Mouse (Mus musculus) gastrocnemius, postnatal 36 days (tissue): ENCODE results near the gene Dnah17. TPM values are rescaled to one million over a fixed set of nuclear protein-coding genes. Genes with fewer than 3 reads are reported as not detected.

Experiments
- DNase-seq, 2 experiments: peaks; one replicate each; pipeline ENCODE4 v3.0.0; 2022
- intact Hi-C: fragments of 180-260 bp; cut with DNase I; formaldehyde crosslinking; loops from one replicate; pipeline ENCODE4 v1.15.1; 2025
- total RNA-seq, 2 experiments: library from RNA; stranded (reverse); gene quantifications; 2 replicates each; pipeline ENCODE4 v1.2.3; 2021

Dnah17 gene
- total RNA-seq, 2 experiments from 2014 or later: 0.10 to 0.22 TPM

DNA sequence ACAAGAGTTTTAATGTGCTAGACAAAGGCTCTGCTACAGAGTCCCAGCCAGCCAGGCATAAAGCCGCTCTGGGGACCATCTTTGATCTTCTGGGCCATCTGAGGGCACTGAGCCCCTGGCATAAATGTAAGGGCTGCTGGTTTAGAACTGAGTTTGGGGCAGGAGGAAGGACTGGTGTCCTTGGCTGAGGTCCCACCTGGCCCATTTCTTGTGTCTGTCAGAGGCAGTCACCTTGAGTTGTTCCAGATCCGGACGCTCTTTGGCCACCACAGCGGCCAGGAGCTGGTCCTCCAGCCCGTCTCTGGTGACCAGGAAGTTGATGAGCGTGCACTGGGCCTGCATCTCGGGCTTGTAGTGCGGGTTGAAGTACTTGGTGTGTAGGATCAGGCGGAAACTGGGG lies 87.6 kb downstream of the Dnah17 start:
- no peak for DNase-seq
- intact Hi-C loops: no loop called here

DNA sequence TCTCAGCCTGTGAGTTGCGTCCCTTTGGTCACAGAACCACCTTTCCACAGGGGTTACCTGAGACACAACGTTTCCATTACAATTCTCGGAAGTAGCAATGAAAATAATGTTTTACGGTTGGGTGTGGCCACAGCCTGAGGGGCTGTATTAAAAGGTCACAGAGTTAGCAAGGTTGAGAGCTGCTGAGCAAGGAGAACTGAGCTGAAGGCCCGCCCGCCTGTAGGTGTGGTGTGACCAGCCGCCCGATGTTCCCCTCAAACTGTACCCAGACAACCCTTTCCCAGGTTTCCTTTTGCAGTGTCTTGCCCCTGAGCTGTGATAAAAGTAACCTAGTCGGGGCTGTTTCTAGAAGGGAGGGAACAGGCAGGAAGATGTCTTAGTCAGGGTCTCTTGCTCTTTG lies 95.4 kb downstream of the Dnah17 start:
- no peak for DNase-seq
- intact Hi-C loops: no loop called here

DNA sequence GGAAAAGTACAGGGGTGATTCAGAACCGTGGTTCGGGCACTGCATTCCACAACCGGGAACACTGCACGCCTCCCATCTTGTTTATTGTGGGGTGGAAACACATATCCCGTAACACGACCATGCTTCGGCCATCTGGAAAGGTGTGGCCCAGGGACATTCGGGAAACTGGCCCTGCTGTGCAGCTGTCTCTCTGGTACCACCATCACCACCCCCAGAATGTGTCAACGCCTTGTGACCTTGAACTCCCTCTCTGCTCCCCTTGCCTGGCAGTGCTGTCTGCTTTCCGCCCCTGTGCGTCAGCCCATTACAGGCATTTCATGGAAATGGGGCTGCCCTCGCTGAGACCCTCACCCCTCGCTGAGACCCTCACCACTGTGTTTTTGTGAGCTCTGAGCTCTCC lies 96.0 kb downstream of the Dnah17 start:
- intact Hi-C loops: no loop called here
- no peak for DNase-seq

DNA sequence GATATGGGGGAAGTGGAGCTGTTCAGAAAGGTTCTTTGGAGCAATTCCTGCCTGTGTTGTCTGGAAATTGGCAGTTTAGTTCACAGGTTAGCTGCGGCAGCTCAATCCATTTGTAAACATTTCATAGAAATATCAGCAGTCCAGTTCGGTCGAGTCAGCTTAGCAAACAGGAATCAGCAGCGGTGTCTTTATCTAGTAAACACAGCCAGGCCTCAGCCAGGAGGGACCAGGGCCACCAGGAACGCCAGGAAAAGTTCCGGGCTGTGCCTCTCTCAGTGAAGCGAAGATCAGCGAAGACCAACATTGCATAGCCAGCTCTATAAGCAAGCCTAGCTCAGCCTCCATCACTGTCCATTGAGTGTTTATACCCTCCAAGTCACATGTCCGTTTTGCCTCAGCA lies 99.3 kb downstream of the Dnah17 start:
- no peak for DNase-seq
- intact Hi-C loops: no loop called here

DNA sequence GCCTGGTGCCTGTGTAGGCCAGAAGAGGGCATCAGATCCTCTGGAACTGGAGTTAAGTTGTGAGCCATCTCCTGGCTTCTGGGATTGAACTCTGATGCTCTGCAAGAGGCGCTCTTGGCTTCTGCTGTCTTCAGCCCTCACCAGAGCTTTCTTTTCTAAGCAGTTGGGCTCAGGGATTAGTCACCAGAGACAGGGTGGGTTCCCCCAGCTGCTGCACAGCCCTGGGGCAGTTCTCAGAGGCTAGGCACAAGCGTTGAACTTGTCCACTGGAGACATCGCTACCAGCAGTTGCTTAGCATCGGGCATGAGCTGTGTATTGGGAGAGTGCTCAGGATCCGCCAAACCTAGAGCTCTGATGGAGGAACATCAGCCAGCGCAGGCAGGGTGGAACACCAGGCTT lies 101.3 kb downstream of the Dnah17 start:
- no peak for DNase-seq
- intact Hi-C loops: no loop called here

DNA sequence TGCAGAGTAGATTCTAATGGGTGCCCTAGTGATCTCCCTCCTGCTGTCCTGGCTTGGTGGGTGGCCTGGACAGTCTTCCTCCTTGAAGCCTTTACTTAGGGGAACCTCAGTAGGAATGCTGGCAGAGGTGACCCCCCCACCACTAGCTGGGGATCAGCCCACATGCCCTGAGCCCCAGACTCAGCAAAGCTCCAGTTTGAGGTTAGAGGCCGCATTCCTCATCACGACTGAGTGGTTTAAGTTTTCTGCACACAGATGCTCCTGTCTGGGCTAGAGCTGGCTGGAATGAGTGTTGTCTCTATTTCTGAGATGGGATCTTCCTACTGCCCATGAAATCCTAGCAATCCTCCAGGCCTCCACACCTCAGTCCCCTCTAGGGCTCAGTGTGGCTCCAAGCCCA lies 106.3 kb downstream of the Dnah17 start:
- DNase-seq: no peak
- intact Hi-C loops: no loop called here

DNA sequence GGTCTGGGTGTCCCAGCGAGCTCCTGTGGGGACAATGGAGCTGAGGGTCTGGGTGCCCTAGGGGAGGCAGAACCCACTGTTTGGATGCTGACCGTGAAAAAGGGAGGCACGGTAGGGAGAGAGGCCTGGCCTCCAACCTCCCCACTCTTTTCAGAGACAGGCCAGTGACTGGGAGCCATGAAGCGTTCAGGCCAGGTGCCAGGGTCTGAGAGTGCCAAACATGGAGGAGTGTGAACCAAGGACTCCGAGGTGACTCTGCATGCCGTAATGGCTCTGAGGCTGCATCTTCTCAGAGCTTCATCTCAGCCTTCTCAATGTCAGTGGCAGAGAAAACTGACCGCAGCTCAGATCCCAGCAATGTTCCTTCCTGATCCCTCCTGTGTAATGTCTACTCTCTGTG lies 107.0 kb downstream of the Dnah17 start:
- intact Hi-C loops: loop anchor here (2.0 kb wide), 1 partner anchor 111 kb away; no protein-coding TSS in a partner anchor
- DNase-seq: no peak

DNA sequence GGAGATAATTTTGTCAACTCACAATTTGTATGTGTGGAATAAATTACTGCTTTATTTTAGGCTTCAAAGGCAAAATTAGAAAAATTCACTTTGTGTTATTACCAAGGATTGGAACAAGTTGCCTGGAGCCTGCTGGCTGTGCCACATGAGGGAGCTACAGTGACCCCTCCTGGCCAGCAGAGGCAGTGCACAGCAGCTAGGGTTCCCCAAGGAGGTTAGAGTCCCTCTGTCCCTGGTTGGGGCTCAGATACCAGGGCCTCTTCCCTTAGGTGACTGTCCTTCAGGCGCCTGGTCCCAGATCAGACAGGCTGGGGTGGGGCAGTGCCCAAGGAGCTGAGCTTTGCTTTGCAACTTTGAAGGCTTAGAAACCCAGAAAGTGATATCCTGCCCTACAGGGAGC lies 108.6 kb downstream of the Dnah17 start:
- intact Hi-C loops: loop anchor here (1.0 to 2.0 kb wide), 3 partner anchors 52 to 151 kb away; partner anchors contain the start of gene Socs3
- peak; percentile 63 to 66 for DNase-seq

DNA sequence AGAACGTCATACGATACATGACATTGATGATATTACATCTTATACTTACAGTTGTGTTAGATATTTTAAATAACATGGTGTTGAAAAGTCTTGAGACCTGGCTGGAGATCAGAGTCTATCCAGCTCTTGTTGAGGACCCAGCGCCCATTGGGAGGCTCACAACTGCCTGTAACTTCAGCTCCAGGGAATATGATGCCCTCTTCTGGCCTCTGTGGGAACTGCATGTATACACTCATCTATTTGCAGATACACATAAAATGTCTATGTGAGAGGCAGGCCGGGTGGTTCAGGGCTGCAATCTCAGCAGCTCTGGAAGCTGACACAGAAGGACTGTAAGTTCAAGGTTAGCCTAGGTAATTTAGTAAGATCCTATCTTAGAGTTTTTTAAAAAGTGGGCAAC lies 112.1 kb downstream of the Dnah17 start:
- DNase-seq: no peak
- intact Hi-C loops: no loop called here

DNA sequence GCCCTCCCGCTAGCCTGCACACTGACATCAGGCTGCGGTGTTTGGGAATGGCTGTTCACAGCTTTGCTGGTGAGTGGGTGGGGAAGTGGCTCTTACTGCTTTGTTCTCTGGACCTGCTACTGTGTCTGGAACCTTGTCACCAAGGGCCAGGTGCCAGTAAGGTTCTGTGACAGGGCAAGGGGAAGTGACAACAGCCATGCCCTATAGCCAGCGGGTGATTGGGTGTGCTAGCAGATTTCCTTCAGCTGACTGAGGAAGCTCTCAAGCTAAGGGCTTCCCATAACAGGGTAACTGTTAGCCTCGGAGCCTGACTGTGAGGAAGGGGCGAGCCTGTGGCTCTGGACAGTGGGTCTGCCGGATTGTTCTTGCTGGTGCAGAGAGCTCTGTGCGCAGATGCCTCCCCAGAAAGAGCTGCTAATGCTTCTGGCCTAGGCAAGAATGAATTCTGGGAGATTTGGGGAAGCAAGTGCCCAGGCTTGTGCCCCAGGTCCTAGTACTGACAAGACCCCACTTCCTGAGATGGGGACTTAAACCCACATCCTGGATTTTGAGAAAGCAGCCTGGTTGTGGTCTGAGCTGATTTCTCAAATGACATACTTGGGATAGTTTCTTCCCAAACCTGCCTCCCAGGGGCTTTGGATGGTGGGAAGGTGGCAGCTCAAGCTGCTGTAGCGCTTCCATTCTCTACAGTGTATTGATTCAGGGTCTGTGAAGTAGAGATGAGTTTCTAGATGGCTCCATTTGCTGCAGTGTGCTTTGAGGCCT lies 114.9 kb downstream of the Dnah17 start:
- intact Hi-C loops: no loop called here
- DNase-seq: no peak

DNA sequence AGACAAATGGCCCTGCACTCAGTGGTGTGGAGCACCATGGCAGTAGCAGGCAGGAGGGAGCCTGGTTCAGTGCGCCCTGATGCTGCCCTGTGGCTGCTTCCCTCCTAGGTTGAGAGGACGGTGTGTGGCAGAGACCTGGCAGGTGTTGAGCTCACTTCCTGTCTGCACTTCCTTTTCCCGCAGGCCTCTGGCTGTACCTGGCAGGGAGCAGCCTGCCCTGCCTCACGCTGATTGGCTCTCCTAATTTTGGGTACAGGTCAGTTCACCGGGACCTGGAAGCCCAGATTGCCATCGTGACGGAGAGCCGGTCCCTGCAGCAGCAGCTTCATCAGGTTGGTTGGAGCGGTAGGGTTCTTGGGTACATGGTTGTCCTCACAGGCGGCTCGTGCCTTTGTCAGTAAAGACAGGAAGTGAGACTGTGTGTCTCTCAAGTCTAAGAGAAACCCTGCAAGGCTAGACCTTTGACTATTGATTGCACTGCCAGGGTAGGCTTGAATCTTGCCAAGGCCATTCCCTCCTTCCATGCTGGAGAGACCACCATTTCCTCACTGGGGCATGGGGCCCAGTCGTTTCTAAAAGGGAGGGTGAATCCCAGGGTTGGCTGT lies 115.9 kb downstream of the Dnah17 start:
- intact Hi-C loops: no loop called here
- no peak for DNase-seq

DNA sequence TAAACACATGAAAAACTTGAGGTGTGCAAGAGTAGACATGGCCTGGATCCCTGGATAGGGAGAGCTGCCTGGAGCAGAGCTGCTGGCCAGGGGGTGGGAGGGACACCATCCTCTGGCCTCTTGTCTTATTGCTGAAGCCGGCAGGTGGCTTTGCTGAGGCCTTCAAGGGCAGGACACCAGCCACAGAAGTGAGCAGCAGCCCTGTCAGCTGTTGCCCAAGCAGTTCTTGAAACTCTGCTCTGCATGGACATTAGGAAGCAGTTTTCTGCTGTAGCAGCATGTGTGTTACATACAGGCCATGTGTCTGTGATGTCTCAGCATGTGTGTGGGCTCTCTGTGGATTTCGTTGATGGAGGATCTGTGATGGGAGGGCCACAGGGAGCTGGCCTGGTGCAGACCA lies 117.1 kb downstream of the Dnah17 start:
- DNase-seq: no peak
- intact Hi-C loops: no loop called here

DNA sequence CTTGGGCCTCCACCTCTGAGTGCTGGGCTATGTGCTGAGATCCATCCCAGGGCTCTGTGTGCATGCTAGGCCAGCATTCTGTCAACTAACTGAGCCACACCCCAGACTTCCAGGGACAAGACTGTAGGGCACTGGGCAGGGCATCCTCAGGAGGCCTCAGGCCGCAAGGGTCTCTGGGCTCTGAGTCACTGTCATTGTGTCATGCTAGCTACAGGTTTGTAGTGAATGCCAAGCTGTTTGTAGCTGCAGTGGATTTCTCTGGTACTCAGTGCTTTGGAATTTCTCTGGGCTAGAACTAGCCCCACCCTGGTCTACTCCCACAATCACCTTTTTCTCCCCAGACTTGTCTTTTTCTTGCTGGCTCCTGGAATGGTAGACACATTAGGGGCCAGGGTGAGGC lies 117.8 kb downstream of the Dnah17 start:
- no peak for DNase-seq
- intact Hi-C loops: no loop called here

DNA sequence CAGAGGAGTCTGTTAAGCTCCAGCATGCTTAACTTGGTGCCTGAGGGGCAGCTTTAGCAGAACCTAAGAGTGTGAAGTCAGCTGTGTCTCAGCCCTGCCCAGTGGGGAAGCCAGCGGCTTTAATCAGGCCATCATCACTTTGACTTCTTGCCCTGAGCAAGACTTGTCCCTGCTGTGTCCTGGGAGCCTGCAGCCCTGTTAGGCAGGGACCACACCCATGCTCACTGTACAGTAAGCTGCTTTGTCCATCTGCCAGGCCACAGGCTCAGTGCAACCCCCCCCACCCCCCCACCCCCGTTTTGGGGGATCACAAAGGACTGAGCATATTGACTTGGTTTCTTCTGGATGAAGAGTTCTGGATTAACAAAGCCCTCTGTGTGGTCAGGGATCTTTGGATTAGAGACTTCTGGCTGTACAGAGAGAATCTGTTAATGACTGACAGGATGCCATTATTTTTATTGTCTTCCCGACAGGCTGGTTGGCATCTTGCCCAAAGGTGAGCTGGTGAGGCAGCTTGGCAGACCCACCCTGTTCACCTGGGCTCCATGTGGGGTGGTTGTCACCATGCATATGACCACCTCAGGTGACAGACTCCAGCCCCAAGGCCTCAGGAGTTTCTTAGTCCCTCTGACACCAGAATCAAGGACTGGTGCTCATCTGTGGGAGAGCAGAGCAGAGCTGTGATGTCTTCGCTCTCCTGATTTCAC lies 120.4 kb downstream of the Dnah17 start:
- no peak for DNase-seq
- intact Hi-C loops: no loop called here

DNA sequence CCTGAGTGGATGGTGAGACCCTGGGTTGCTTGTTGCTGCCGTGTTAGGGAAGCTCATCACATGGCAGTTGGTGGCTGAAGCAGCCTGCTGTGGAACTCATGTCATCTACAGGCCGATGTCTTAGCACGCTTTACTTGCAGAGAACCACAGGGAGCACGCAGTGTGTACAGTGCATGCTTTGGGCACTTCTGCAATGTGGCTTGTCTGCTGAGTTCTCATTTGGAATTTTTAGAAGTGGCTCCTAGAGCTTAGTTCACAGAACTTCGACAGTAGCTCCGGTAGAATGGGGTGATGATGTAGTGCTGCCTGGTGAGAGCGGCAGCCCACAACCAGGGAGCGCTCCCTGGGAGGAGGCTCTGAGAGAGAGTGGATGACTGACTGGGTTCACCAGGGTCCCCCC lies 121.6 kb downstream of the Dnah17 start:
- intact Hi-C loops: no loop called here
- DNase-seq: no peak

DNA sequence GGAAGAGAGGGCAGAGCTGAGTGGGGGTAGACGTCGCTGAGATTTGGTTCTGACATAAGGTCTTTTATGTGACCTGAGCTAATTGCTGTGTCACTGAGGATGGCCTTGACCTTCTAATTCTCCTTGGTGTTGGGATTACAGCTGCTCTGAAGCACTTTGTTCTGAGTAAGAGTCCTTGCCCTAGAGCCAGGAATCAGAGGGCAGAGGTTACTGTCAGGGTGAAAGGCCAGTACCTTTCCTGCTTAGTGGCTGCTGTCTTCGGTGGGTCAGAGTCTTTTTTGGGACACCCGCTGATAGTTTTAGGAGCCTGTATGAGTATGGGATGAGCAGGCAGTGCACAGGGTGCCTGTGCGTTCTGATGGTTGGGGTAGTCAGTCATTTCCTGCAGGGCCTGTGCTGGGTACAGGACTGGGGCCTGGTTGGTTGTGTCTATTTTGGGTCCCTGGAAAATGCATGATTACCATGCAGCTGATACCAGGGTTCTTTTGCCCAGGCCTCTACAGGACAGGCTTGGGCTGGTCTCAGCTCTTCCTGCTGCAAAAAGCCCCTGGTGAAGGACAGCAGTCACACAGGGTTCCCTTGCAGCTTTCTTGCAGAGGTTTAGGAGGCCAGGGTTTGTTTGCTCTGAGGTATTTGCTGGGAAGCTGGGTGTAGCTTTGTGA lies 122.2 kb downstream of the Dnah17 start:
- intact Hi-C loops: no loop called here
- DNase-seq: no peak

DNA sequence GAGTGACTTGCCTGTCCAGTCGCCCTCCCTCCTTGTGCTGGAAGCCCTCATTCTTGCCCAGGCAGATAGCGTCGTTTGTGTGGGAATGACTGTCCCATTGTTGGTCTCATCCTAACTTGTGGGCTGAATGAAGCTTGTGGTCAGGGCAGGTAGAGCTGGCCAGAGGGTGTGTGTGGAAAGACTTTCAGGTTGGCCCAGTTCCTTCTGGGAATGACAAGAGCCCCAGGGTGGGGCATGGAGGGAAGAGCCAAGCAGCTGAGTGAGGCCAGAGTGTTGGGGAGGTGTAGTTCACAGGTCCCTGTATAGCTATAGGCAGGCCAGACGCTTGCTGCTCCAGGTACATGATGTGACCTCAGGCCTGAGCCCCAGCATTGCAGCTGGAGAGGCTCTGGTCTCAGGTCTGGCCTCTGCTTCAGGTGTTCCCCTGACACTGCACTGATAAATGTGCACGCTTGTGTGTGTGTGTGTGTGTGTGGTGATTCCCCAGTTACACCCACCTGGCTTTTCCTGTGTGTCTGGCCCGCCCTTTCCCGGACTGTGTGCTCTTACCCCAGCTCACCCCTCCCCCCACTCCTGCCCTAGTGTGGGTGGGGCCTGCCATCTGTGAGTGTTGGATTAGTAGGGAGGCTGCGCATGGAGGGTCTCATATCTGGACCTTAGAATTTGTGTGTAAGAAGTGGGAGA lies 122.8 kb downstream of the Dnah17 start:
- DNase-seq: no peak
- intact Hi-C loops: no loop called here

DNA sequence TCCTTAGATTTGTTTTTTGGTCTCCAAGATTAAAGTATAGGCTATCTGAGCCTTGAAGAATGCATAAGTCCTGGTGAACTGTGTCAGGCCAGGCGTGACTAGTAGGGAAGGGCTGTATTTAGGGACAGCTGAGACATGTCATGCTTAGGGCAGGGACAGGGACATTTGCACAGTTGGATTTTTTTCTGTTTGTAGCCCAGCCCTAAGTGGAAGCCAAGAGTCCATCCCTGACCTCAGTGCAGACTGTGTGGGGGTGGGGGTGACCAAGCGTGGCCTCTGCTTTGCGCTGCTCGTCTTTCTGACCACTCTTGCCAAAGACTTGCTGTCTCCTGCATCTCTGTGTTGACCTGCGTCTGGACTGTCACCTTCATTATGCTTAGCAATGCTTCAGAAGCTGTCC lies 126.2 kb downstream of the Dnah17 start:
- intact Hi-C loops: no loop called here
- DNase-seq: no peak

DNA sequence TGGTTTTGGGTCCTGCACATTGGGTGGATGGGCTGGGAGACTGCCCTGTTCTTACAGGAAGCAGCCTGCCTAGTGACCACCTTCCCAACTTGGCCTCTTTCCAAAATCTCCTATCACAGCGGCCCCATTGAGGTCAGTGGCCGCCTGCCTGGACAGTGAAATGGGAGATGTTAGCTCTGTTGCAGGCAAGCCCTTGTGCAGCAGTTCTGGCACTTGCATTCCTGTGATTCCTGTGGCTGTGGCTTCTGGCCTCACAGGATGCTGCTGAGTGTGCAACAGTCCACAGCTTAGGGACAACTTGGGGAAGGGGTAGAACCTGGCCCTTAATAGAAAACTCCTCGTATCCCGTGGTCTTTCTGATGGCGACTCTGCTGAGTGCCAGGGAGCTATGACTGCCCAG lies 126.7 kb downstream of the Dnah17 start:
- intact Hi-C loops: no loop called here
- DNase-seq: no peak

DNA sequence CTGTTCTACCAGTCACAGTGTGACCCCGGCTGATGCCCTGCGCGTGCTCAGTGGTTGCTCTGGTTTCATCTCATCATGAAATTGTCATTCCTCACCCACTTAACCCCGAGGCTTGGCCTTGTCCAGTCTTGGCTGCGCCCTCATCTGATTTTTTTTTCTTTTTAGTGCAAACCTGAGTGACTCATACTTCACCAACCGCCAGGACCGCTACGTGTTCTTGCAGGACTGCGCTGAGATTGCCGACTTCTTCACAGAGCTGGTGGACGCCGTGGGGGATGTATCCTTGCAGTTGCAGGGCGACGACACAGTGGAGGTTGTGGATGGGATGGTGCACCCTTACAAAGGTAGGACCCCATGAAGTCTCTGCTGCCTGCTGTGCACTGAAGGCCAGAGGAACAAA lies 127.3 kb downstream of the Dnah17 start:
- no peak for DNase-seq
- intact Hi-C loops: no loop called here
